Mouse (Mus musculus) adrenal gland, postnatal 14 days (tissue): ENCODE results near the gene Rcbtb1. TPM values are rescaled to one million over a fixed set of nuclear protein-coding genes. Genes with fewer than 3 reads are reported as not detected.
"Not testable (repeated sequence)": the region's sequence is repeated elsewhere in the genome, so short reads cannot be mapped to it uniquely, and the experiment has no call there.

Source experiments
- DNase-seq: peaks from one replicate; pipeline ENCODE4 v3.0.0; 2021; ENCODE audit warnings: mixed read lengths
- long read RNA-seq, 2 experiments: library from polyadenylated mRNA; stranded (forward); transcript quantifications; one replicate each; pipeline ENCODE4 v2.0.0; 2021
- total RNA-seq: library from RNA; stranded (reverse); gene quantifications from 2 replicates; pipeline ENCODE4 v1.2.3, GENCODE M21; 2021

Rcbtb1 gene
- 25.5 and 32.2 TPM in 2 replicates for total RNA-seq
- long read RNA-seq, experiment 1, transcript Rcbtb1-202 (12 exons, 3,903 nt) = major isoform, 21 of 38 reads
- long read RNA-seq, experiment 1, partial matches to known transcripts = 6 of 38 reads
- long read RNA-seq, experiment 1, other reads (novel, unspliced or antisense) = 10 of 38 reads
- long read RNA-seq, experiment 2, transcript Rcbtb1-202 (12 exons, 3,903 nt) = major isoform, 13 of 20 reads
- long read RNA-seq, experiment 2, partial matches to known transcripts = 2 of 20 reads
- long read RNA-seq, experiment 2, other reads (novel, unspliced or antisense) = 5 of 20 reads

- peak; percentile 95 for DNase-seq
Observed at GRCm38 (mm10) chr14:59200711-59201603, at the start of gene Rcbtb1. Gene Rcbtb1 (plus strand): TSS chr14:59201209.

GRCm38 (mm10) chr14:59155589-59155988 lies 45.4 kb upstream of the Rcbtb1 start:
- peak; percentile 6 for DNase-seq

DNA sequence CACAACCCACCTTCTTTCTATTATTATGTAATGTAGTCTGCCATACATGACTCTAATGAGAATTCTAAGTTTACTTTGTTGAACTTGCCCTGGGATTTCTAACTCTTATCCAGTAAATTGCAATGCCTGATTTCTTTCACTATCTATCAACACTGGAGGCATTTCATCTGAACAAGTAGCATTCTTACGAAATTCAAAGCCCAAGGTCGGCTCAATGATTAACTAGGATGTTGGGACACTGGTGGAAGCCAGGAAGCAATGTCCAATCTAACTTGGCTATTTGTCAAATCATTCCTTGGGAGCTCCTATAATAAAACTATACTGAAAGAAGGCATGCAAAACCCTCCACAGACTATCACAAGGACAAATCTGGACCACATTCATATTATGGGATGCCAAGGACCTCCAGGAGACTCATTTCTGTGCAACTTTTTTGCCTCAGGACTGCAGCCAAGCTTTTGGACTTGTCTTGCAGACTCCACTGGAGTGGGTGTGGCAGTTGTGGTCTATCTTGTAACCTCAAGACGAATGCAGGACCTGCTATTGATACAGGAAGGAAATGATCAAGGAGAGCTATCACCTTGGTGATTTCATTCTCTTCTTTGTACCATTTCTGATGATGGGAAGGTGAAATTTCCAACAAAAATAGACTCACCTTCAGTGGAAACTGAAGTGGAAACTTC lies 43.9 kb upstream of the Rcbtb1 start:
- peak; percentile 56 for DNase-seq

DNA sequence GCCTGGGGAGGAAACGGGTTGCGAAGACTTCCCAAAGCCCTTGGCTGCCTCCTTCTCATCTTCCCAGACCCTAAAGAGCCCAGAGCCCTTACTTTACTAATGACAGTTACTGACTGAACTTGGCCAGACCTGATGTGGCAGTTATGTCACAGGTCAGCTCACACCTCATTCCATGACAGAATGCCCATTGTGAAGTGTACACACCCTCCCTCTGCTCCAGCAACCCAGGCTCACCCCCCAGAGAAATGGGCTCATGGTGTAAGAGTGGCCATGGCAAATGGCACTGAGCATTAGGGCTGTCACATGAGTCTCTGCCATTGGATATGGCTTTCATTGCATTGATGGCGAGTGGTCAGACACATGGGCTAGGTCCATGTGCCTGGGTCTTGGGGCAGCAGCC lies 22.4 kb upstream of the Rcbtb1 start, which contains the start of gene Gm5142:
TSS of gene Gm5142 (minus strand) at position 101 of the 400 bp plus-strand sequence.
- DNase-seq = no peak

- no peak for DNase-seq
Observed at GRCm38 (mm10) chr14:59182732-59183131, 18.3 kb upstream of the Rcbtb1 start.

DNA sequence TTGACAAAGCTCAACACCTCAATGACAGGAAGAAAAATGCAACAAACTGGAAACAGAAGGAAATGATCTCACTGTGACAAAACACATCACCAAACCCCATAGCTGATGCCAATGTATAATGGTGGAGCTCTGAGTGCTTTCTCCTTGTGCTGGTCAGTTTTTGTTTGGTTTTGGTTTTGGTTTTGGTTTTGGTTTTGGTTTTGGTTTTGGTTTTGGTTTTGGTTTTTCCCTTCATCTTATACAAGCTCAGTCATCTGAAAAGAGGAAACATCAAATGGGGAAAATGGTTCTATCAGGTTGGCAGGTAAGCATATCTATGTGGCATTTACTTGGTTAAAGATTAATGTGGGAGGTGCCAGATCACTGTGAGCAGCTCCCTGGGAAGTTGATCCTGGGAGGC lies 15.5 kb upstream of the Rcbtb1 start:
- DNase-seq = no peak

DNA sequence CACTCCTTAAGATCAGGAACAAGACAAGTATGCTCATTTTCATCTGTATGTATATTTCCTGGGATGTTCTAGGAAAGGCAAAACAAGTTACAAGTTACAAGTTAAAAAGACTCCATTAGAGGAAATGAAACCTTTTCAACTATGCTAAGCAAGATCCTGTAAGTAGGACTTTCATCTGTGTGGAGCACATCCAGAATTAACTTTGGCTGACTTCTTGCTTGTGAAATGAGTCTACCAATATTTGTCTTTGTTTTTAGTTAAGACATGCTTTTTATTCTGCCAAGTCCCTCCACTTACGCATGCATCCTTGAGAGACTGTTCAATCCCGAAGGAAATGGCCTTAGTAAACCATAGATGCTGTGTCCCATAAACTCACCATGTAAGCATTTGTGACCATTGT lies 14.9 kb upstream of the Rcbtb1 start:
- no peak for DNase-seq

DNA sequence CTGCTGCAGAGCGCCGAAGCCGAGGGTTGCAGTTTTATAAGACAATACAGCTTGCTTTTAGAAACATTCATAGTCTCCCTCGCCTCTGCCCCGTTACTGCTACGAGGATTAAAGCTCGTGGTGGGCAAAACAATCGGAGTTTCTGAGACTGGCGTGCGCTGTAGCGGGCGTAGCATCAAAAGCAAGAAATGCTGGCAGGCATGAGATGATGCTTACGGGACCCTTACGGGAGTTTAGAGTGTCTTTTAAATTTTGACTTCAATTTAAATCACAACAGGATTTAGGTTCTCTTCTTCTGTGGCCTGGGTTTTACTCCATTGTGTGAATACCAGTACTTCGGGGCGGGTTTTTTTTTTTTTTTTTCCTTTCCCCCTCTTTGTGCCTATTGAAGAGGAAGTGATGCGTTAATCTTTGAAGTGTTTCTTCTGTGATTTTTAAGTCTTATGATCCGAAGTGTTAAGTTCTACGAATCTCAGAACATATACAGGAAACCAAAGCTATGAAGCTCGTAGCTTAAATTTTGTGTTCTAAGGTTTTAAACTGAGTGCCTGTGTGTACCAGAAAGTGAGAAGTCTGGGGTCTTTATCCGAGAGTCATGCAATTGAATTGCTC lies 701 bp downstream of the Rcbtb1 start:
- DNase-seq = no peak

DNA sequence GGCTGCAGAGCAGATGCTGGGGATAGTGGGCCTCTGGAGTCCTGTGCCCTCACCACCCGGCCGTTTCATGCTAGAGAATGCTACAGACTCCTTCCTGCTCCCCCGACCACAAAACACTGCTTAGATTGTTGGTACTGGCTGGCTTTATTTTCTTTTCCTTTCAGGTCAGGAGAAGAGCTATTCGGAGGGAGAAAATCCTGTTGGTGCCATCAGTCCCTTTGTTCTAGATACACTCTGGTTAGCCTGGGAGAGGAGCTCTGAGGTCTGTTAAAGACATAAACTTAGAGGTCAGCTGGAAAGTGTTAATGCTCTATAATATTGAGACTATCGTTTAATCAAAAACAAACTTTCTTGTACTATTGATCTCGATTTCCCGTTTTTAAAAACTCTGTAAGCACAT lies 4.5 kb downstream of the Rcbtb1 start:
- no peak for DNase-seq

DNA sequence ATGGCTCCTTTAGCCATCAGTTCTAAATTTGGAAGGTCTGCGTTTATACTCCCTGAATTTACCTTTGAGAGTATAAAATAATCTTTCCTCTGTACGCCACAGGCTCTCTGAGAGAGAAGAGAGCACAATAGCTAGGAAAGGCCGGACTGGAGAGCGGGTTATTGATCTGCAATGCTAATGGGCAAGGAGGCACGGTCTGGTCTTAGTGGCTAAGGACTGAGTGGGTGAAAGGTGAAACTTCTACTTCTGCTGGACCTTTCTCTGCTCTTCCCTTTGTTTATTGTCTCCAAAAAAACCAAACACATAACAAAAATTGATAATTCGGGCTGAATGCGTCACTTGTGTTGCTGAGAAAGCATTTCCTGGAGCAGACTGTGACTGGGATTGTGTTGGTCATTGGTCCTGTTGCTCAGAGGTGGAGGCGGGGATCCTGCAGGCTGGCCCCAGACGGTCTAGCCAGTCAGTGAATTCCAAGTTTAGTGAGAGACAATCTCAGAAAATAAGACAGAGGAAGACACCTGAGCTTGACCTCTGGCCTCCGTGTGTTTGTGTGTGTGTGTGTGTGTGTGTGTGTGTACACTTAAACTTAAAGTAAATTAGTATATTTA lies 5.1 kb downstream of the Rcbtb1 start:
- DNase-seq = no peak

DNA sequence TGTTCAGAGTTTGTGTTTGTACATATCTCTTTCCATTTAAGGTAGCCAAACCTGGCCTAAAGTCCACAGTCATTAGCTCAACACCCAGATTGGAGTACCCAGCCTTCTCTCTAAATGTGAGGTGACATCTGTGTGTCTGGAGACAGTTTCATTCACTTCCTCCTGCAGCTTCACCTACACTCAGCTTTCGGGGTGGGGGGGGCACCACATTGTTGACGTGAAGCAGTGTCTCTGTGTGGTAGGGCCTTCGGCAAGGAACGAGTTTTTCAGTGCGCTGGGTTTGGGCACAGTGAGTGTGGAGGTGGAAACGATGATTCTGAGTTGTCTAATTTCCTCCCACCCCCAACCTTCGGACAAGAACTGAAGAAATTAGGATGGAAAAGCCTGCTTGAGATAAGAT lies 8.0 kb downstream of the Rcbtb1 start:
- no peak for DNase-seq

- no peak for DNase-seq
Observed at GRCm38 (mm10) chr14:59209816-59210215, 8.8 kb downstream of the Rcbtb1 start.

DNA sequence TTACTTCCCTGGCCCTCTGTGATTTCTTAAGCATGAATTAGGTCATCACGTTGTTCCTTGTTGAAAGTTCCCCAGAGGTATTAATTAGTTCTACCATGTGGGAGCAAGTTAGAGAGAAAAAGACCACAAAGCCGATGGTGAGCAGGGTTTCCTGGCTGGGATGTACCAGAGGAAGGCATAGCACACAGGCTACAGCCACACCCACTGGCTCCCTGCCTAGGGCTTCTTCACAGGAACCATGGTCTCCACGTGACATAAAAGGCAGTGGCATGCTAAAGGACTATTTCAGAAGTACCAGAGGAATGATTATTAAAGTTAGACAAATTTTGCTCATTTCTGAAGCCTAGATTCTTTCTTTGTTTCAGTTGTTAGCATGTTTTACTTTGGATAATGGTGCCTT lies 18.2 kb downstream of the Rcbtb1 start:
- DNase-seq = no peak

DNA sequence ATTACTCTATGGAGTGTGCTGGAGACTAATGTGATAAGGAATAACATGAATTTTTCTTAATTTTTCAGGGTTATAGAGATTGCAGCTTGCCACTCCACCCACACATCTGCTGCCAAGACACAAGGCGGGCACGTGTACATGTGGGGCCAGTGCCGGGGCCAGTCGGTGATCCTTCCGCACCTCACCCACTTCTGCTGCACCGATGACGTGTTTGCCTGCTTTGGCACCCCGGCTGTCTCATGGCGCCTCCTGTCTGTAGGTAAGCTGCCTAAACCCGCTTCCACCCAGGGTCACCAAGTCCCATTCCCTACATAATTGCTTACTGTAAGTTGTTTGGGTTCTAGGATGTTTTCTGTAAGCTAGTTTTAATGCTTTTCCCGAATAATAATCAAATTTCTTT lies 25.2 kb downstream of the Rcbtb1 start:
- DNase-seq = no peak

DNA sequence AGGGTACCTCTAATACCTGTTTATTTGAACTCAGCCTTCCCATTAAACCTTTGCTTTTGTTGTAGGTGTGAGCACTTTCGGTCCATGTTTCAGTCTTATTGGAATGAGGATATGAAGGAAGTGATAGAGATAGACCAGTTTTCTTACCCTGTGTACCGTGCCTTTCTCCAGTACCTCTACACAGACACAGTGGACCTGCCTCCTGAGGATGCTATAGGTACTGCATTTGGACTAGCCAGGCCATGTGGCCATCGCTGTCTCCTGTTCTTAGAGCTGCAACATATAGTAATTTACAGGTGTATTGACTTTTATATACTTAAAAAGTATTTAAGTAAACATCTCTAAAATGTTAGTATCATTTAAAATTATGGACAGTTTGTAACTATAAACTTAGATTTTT lies 28.8 kb downstream of the Rcbtb1 start:
- DNase-seq = no peak

DNA sequence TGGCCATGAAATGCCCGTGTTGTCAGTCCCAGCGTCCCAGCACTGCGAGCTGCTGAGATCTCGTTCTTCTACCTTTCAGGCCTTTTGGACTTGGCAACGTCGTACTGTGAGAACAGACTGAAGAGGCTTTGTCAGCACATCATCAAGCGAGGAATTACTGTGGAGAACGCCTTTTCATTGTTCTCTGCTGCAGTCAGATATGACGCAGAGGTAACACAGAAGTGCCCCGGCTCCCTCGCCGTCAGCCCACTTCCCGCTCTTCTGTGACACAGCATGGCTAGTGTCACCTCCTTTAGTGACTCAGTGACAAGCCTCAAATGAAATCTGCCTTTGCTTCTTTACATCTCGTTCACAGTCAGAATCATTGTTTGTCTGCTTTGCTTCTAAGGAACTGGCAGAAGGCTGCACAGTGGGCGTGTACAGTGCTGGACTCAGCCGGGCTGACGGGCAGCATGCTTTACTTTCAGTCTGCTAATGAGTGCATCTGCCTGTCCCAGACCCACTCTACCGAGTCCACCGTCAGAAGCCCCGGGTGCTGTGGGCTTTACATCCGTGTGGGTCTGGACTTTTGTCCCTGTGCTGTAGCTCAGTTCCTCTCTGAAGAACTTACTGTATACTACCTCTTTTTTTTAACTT lies 29.4 kb downstream of the Rcbtb1 start:
- DNase-seq = no peak

DNA sequence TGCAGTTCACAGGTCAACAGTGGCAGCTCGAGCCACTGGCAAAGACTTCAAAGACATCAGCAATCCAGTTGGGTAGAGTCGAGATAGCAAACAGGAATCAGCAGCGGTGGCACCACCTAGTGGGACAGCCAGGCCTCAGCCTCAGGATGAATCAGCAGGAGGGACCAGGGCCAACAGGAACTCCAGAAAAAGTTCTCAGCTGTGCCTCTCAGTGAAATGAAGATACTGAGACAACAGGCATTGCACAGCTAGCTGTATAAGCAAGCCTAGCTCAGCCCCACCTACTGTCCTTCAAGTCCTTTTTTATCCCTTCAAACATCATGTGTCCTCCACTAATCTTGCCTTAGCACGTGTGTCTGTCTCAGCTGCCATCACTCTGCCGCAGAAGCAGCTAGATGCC lies 31.0 kb downstream of the Rcbtb1 start:
- DNase-seq = peak; percentile 70

DNA sequence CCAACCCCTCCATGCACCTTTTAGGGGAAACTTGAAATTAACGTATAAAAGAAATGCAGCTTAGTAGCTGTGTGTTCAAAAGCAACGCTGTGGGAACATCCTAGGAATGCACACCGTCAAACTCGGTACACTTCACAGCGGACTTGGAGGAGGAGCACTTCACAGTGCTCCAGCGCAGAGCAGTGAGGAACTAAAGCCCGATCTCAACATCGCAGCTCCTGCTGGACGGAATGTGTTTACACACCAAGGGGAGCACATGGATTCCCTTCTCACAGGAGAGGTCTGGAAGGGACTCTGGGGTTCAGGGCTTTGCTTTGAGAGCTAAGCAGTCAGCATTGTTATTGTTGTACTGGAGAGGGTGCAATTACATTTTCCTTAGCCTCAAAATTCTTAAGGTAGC lies 32.6 kb downstream of the Rcbtb1 start:
- no peak for DNase-seq

DNA sequence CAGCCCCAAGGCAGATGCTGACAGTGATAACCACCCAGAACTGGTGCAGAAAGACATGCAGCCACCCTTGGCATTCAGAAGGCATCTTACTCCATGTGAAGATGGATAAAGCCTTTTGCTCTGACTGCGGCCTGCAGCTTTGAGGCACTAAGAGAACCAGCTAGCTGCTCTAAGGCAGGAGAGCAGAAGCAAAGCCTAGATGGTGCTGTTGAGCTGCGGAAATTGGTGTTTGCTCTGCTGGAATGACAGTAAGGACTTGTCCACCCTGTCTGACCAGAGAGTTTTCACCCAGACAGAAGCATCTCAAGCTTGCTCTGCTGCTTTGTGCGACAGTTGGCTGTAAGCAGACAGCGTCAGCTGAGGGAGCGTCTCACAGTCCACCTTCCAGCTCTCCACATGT lies 49.3 kb downstream of the Rcbtb1 start:
- DNase-seq = not testable (repeated sequence)

GRCm38 (mm10) chr14:59255861-59256260 lies 54.9 kb downstream of the Rcbtb1 start:
- DNase-seq = not testable (repeated sequence)

DNA sequence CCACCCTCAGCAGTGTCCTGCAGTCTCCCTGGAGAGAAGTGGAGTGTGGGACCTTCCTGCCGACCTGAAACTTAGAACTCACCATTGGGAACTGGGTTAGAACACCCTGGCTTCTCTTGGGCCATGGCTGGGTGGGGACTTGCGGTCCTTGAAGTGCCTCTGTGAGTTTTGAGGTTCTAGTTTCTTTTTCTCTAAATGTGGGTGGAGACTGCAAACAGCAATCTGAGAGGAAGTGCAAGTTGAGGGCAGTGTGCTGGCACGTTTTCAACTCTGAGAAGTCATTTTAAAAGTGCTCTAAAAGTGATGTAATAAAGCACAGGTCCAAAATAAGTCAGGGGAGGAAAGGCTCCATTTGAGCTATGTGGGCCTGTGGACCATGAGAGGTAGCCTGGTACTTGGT lies 59.0 kb downstream of the Rcbtb1 start, which contains the start of gene Gm6904:
TSS of gene Gm6904 (minus strand) at position 161 of the 400 bp plus-strand sequence.
- no peak for DNase-seq
